ENCODE assay signal across 8 mouse cellular contexts in genomic region chr11:120347301-120347700, GRCm38 (mm10). TPM values are rescaled to one million over a fixed set of nuclear protein-coding genes. Genes with fewer than 3 reads are reported as not detected.
A peak's percentile ranks its signal among the peaks of the same experiment; 100 is the strongest.
DNase-seq lines count a peak whose midpoint lies in the region; ATAC-seq lines count a peak whose summit lies in the region.

No protein-coding gene starts in this region.

- H3K27me3 ChIP-seq in embryonic facial prominence, embryonic 11.5 days (ENCODE audit: control insufficient read depth, insufficient read depth, low read length), result no peaks in the 10 kb centered on the region
- peaks cover 29% of the 10 kb centered on the region for H3K27me3 ChIP-seq in liver, embryonic 12.5 days (replicated peaks)

- peak overlapping the region; percentile 100 for H3K4me3 ChIP-seq in embryonic facial prominence, embryonic 11.5 days (ENCODE audit: low read depth, low read length)
- peak overlapping the region; percentile 99 for H3K4me3 ChIP-seq in liver, embryonic 12.5 days

- peaks cover 2% of the 10 kb centered on the region; the same call in 1 of the 2 replicates for H3K36me3 ChIP-seq in embryonic facial prominence, embryonic 11.5 days (replicated peaks; ENCODE audit: control insufficient read depth, insufficient read depth, low read depth, low read length)
- peaks cover 16% of the 10 kb centered on the region for H3K36me3 ChIP-seq in liver, embryonic 12.5 days

- peak; percentile 42 to 62 for DNase-seq in heart, adult 18-20 months
- DNase-seq in heart, postnatal 25 days (ENCODE audit: low spot score), result no peak
- DNase-seq in CD4-positive helper T cell, adult 2 months (ENCODE audit: low read depth, low spot score), result peak; percentile 67
- no peak for DNase-seq in embryonic facial prominence, embryonic 11.5 days (ENCODE audit: low spot score)
- DNase-seq in heart, postnatal 14 days, result peak; percentile 6 to 12
- DNase-seq in spleen, postnatal 4 days (ENCODE audit: low spot score in 2 of 2), result peak; percentile 24 to 65

- ATAC-seq in embryonic facial prominence, embryonic 11.5 days (replicated peaks; ENCODE audit: insufficient number of reproducible peaks, low FRiP score, low TSS enrichment, low read depth), result no peak
- ATAC-seq in liver, embryonic 12.5 days, result no peak
- ATAC-seq in monocyte, adult 5-6 weeks (replicated peaks; ENCODE audit: insufficient number of reproducible peaks, low FRiP score, low TSS enrichment, poor library complexity, severe bottlenecking), result no peak

- peaks cover 7% of the 10 kb centered on the region; the same call in 1 of the 2 replicates for H3K4me1 ChIP-seq in embryonic facial prominence, embryonic 11.5 days (ENCODE audit: control insufficient read depth, insufficient read depth, low read length)
- H3K4me1 ChIP-seq in liver, embryonic 12.5 days, result peaks cover 59% of the 10 kb centered on the region

- peak overlapping the region; percentile 100 for H3K9ac ChIP-seq in embryonic facial prominence, embryonic 11.5 days (replicated peaks; ENCODE audit: low read length)
- H3K9ac ChIP-seq in liver, embryonic 12.5 days, result peak overlapping the region; percentile 100

- no peak overlapping the region for H3K27ac ChIP-seq in embryonic facial prominence, embryonic 11.5 days (replicated peaks; ENCODE audit: low read depth, low read length)
- H3K27ac ChIP-seq in liver, embryonic 12.5 days, result peak overlapping the region; percentile 72; the same call in 1 of the 2 replicates

- WGBS in embryonic facial prominence, embryonic 11.5 days, result 7% methylated on average over 10 of the region's 10 CpGs
- 6% methylated on average over 10 of the region's 10 CpGs for WGBS in liver, embryonic 12.5 days (ENCODE audit: insufficient replicate concordance)

- H3K4me2 ChIP-seq in embryonic facial prominence, embryonic 11.5 days (ENCODE audit: low read depth, low read length), result peak overlapping the region; percentile 60
- peak overlapping the region; percentile 100 for H3K4me2 ChIP-seq in liver, embryonic 12.5 days

- H3K9me3 ChIP-seq in embryonic facial prominence, embryonic 11.5 days (replicated peaks; ENCODE audit: control insufficient read depth, low read length), result no peaks in the 10 kb centered on the region
- H3K9me3 ChIP-seq in liver, embryonic 12.5 days (replicated peaks), result no peaks in the 10 kb centered on the region

- intact Hi-C loops in heart, postnatal 25 days (cut with DNase I), result loop anchor here (5.0 kb wide), 1 partner anchor 110 kb away; no protein-coding TSS in a partner anchor
- intact Hi-C loops in heart, postnatal 14 days (cut with DNase I), result loop anchor here (1.0 to 5.0 kb wide), 2 partner anchors 31 to 160 kb away; no protein-coding TSS in a partner anchor

RNA-seq across cellular contexts. Expression of gene Actg1, which starts 1.0 kb away (rescaled TPM):
- total RNA-seq in heart, adult 18-20 months (2021), result 100 to 1,000 TPM; 286 to 296 TPM
- total RNA-seq in heart, postnatal 25 days (2021), result 100 to 1,000 TPM; 282 to 346 TPM
- 3,237 and 3,434 TPM in 2 replicates for polyA plus RNA-seq in embryonic facial prominence, embryonic 11.5 days (2014; fragmentation: Nextera tagmentation; extraction: Ambion mirVana)
- 100 to 1,000 TPM; 451 to 520 TPM for total RNA-seq in heart, postnatal 14 days (2021)
- polyA plus RNA-seq in liver, embryonic 12.5 days (2016; fragmentation: Nextera tagmentation; extraction: Ambion mirVana), result 952 and 1,008 TPM in 2 replicates
- total RNA-seq in monocyte, adult 5-6 weeks (2017), result 1,753 to 2,142 TPM (median 1,849 TPM) in 3 replicates

RNA-seq across cellular contexts. Expression of gene Fscn2, which starts 14.0 kb away (rescaled TPM):
- not detected for total RNA-seq in heart, adult 18-20 months (2021)
- not detected for total RNA-seq in heart, postnatal 25 days (2021)
- 0.20 and 0.28 TPM in 2 replicates for polyA plus RNA-seq in embryonic facial prominence, embryonic 11.5 days (2014; fragmentation: Nextera tagmentation; extraction: Ambion mirVana)
- total RNA-seq in heart, postnatal 14 days (2021), result not detected
- 0.16 and 0.18 TPM in 2 replicates for polyA plus RNA-seq in liver, embryonic 12.5 days (2016; fragmentation: Nextera tagmentation; extraction: Ambion mirVana)
- 0.29 to 0.75 TPM in 2 of 3 replicates, not detected in the other for total RNA-seq in monocyte, adult 5-6 weeks (2017)

RNA-seq across cellular contexts. Expression of gene Faap100, which starts 31.3 kb away (rescaled TPM):
- total RNA-seq in heart, adult 18-20 months (2021), result 10 to 100 TPM; 10.6 to 11.7 TPM
- total RNA-seq in heart, postnatal 25 days (2021), result 10 to 100 TPM; 15.2 to 15.3 TPM
- polyA plus RNA-seq in embryonic facial prominence, embryonic 11.5 days (2014; fragmentation: Nextera tagmentation; extraction: Ambion mirVana), result 20.5 and 24.2 TPM in 2 replicates
- total RNA-seq in heart, postnatal 14 days (2021), result 10 to 100 TPM; 19.0 to 19.6 TPM
- polyA plus RNA-seq in liver, embryonic 12.5 days (2016; fragmentation: Nextera tagmentation; extraction: Ambion mirVana), result 12.8 and 13.1 TPM in 2 replicates
- 5.5 to 16.4 TPM (median 9.4 TPM) in 3 replicates for total RNA-seq in monocyte, adult 5-6 weeks (2017)

Comparison
In these comparisons a context has a peak if more than half of its experiments do, and no peak if none do; other contexts are left out.
1. DNase-seq: peak in heart, adult 18-20 months (2 of 2), CD4-positive helper T cell, adult 2 months (single experiment), heart, postnatal 14 days (2 of 2) and spleen, postnatal 4 days (2 of 2); none in heart, postnatal 25 days (single experiment) and embryonic facial prominence, embryonic 11.5 days (single experiment).